Mouse (Mus musculus) lung, adult 2 months (tissue): ENCODE measurements around the gene Hcn3. TPM values are rescaled to one million over a fixed set of nuclear protein-coding genes. Genes with fewer than 3 reads are reported as not detected.
A peak's percentile ranks its signal among the peaks of the same experiment; 100 is the strongest.

ENCODE experiments used
- DNase-seq: peaks from one replicate; pipeline ENCODE4 v3.0.0; 2022
- H3K4me1 ChIP-seq: fragments of 200-500 bp; 2 replicates; pipeline ENCODE4 v1.6.1; 2011; ENCODE audit warnings: low read length; ENCODE audit not compliant: control insufficient read depth, insufficient read depth
- H3K4me3 ChIP-seq: fragments of 200-500 bp; replicated peaks from 2 replicates; pipeline ENCODE3; 2011; ENCODE audit warnings: low read depth, mild to moderate bottlenecking, control low read depth, low read length; ENCODE audit errors: extremely low read depth
- CTCF ChIP-seq: fragments of 200-500 bp; IDR thresholded peaks from 2 replicates; pipeline ENCODE4 v1.5.1; 2011; ENCODE audit warnings: mild to moderate bottlenecking, low read length, control low read depth; ENCODE audit not compliant: insufficient read depth
- POLR2A ChIP-seq: fragments of 200-500 bp; IDR thresholded peaks from 2 replicates; pipeline ENCODE4 v1.6.1; 2011; ENCODE audit warnings: low read depth, mild to moderate bottlenecking, control low read depth, low read length, borderline replicate concordance; ENCODE audit errors: extremely low read depth
- WGBS: fragments of 180-500 bp; shearing (Covaris S2); methylation state at CpG from one replicate; pipeline ENCODE4 v1.1.7; 2018; 5-methylcytosine and 5-hydroxymethylcytosine counted together
- polyA plus RNA-seq: library from polyadenylated mRNA; depleted of rRNA; stranded (reverse); fragments of >200 nt; gene quantifications from 2 replicates; pipeline ENCODE4 v1.2.3, GENCODE M21; 2012

The Hcn3 gene
- polyA plus RNA-seq, 1 experiment: 0.67 TPM

GRCm38 (mm10) chr3:89195979-89196877, 36.2 kb upstream of the Hcn3 start:
- H3K4me1 ChIP-seq: peaks cover 3% of the 10 kb centered on the region; the same call in 1 of the 2 replicates
- WGBS: 5% methylated on average over 33 of the region's 33 CpGs
- H3K4me3 ChIP-seq: peak overlapping the region; percentile 82
- peak; percentile 80 for DNase-seq
- TF ChIP-seq CTCF (peak; percentile 40; the same call in 1 of the 2 replicates), POLR2A (peak; percentile 88; the same call in 1 of the 2 replicates)

GRCm38 (mm10) chr3:89193853-89194252, 33.9 kb upstream of the Hcn3 start:
- Histone ChIP-seq H3K4me1 (peaks cover 3% of the 10 kb centered on the region; the same call in 1 of the 2 replicates), H3K4me3 (no peak overlapping the region)
- DNase-seq: no peak
- WGBS: 90% methylated on average over 2 of the region's 2 CpGs
- TF ChIP-seq CTCF (no peak), POLR2A (no peak)

GRCm38 (mm10) chr3:89193351-89193750, 33.4 kb upstream of the Hcn3 start:
- TF ChIP-seq CTCF (no peak), POLR2A (no peak)
- WGBS: 48% methylated on average over 1 of the region's 1 CpGs
- Histone ChIP-seq H3K4me3 (no peak overlapping the region), H3K4me1 (peaks cover 3% of the 10 kb centered on the region; the same call in 1 of the 2 replicates)
- no peak for DNase-seq

GRCm38 (mm10) chr3:89190436-89190835, 30.4 kb upstream of the Hcn3 start:
- 70% methylated on average over 8 of the region's 8 CpGs for WGBS

GRCm38 (mm10) chr3:89188478-89188875, 28.5 kb upstream of the Hcn3 start:
- 69% methylated on average over 12 of the region's 12 CpGs for WGBS
- Histone ChIP-seq H3K4me3 (no peak overlapping the region), H3K4me1 (0 out of 2 replicates have a peak, but pooled peaks cover 2% of the 10 kb centered on the region)
- no peak for TF ChIP-seq CTCF
- TF ChIP-seq POLR2A: no peak
- DNase-seq: no peak

More at GRCm38 (mm10) chr3:89190436-89190835, 30.4 kb upstream of the Hcn3 start:
- no peaks in the 10 kb centered on the region for H3K4me1 ChIP-seq
- TF ChIP-seq CTCF: no peak
- no peak for TF ChIP-seq POLR2A
- H3K4me3 ChIP-seq: no peak overlapping the region
- no peak for DNase-seq

- TF ChIP-seq POLR2A (no peak), CTCF (no peak)
- WGBS: 81% methylated on average over 18 of the region's 18 CpGs
- Histone ChIP-seq H3K4me3 (no peak overlapping the region), H3K4me1 (0 out of 2 replicates have a peak, but pooled peaks cover 4% of the 10 kb centered on the region)
- no peak for DNase-seq
Measured at GRCm38 (mm10) chr3:89187690-89188477, 27.9 kb upstream of the Hcn3 start.

GRCm38 (mm10) chr3:89187197-89187596, 27.2 kb upstream of the Hcn3 start:
- no peak for DNase-seq
- Histone ChIP-seq H3K4me1 (peaks cover 7% of the 10 kb centered on the region; the same call in 1 of the 2 replicates), H3K4me3 (no peak overlapping the region)
- TF ChIP-seq CTCF (no peak), POLR2A (no peak)
- 59% methylated on average over 21 of the region's 23 CpGs for WGBS

GRCm38 (mm10) chr3:89183959-89184315, 23.9 kb upstream of the Hcn3 start:
- WGBS: 81% methylated on average over 5 of the region's 6 CpGs

More at GRCm38 (mm10) chr3:89183959-89184315, 23.9 kb upstream of the Hcn3 start:
- TF ChIP-seq POLR2A (no peak), CTCF (no peak)
- no peak for DNase-seq
- no peak overlapping the region for H3K4me3 ChIP-seq
- peaks cover 7% of the 10 kb centered on the region; the same call in 1 of the 2 replicates for H3K4me1 ChIP-seq
